ENCODE assay signal across 8 mouse cellular contexts in the genomic region with DNA sequence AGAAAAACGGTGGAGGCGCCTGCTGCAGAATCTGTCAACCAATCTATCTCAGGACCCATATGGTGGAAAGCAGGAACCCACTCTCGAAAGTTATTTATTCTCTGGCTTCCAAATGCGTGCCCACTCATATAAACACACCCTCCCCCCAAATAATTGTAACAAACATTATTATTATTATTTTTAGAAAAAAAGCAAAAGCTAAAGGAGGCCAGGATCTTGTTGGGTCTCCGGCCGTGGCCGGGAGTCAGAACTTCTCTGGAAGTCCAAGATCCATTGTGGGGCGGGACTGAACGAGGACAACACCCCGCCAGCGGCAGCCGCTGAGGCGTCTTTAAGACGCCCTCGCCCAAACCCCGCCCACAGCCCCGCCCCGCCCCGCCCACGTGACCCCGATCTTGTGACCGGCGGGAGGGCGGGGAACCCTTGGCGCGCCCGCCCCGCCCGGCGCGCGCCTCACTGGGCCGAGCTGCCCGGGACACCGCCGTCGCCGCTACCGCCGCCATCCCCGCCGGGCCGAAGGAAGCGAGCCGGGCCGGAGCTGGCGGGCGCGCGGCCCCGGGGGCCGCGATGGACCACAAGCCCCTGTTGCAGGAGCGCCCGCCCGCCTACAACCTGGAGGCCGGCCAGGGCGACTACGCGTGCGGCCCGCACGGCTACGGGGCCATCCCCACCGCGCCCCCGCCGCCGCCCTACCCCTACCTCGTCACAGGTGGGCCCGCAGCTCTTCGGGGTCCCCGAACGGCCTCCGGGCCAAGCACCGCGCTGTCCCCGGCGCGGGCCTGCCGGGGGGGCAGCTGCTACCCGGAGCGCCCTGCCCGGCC. TPM values are rescaled to one million over a fixed set of nuclear protein-coding genes. Genes with fewer than 3 reads are reported as not detected.
DNase-seq lines count a peak whose midpoint lies in the region; ATAC-seq and TF ChIP-seq lines count a peak whose summit lies in the region.

No protein-coding gene starts in this region.

- peak overlapping the region; percentile 77 for H3K27ac ChIP-seq in ES-E14 (ENCODE audit: insufficient read depth, low read depth, low read length, poor library complexity, severe bottlenecking)
- H3K27ac ChIP-seq in forebrain, embryonic 13.5 days, result peak overlapping the region; percentile 85
- peak overlapping the region; percentile 93 for H3K27ac ChIP-seq in liver, postnatal 0 days (ENCODE audit: low read depth)
- H3K27ac ChIP-seq in neural tube, embryonic 13.5 days (replicated peaks), result peak overlapping the region; percentile 90

- no peaks in the 10 kb centered on the region for H3K9me3 ChIP-seq in ES-E14 (ENCODE audit: control insufficient read depth, insufficient read depth, low read depth, low read length)
- H3K9me3 ChIP-seq in forebrain, embryonic 13.5 days (replicated peaks), result peaks cover 3% of the 10 kb centered on the region; the same call in 1 of the 2 replicates
- no peaks in the 10 kb centered on the region for H3K9me3 ChIP-seq in liver, postnatal 0 days (ENCODE audit: low read length)
- peaks cover 4% of the 10 kb centered on the region; the same call in 1 of the 2 replicates for H3K9me3 ChIP-seq in neural tube, embryonic 13.5 days

- DNase-seq in ES-E14 (ENCODE audit: low read depth, low spot score), result peak; percentile 86
- peak; percentile 87 to 90 for DNase-seq in heart, postnatal 10 days
- DNase-seq in layer of hippocampus, adult 11-12 months (ENCODE audit: low spot score), result peak; percentile 84
- DNase-seq in liver, postnatal 0 days, result peak; percentile 95
- peak; percentile 62 for DNase-seq in telencephalon, adult 2 months (ENCODE audit: low read depth, low spot score)

- H3K4me3 ChIP-seq in ES-E14 (ENCODE audit: insufficient read depth in 1 of 2, low read depth in 1 of 2, low read length in 2 of 2, poor library complexity in 1 of 2, severe bottlenecking in 1 of 2), result peak overlapping the region; percentile 93 to 99
- peak overlapping the region; percentile 98 for H3K4me3 ChIP-seq in forebrain, embryonic 13.5 days
- peak overlapping the region; percentile 94 for H3K4me3 ChIP-seq in liver, postnatal 0 days (ENCODE audit: low read depth, low read length)
- peak overlapping the region; percentile 98 for H3K4me3 ChIP-seq in neural tube, embryonic 13.5 days

- in situ Hi-C loops in ES-E14 (cut with MboI; ENCODE audit: low sequenced_read_pairs in 2 of 2, unreplicated experiment in 2 of 2), result no loop called here

- intact Hi-C loops in heart, postnatal 10 days (cut with DNase I), result loop anchor here (2.0 kb wide), 1 partner anchor 32 kb away; a partner anchor contains a TSS

- H3K9ac ChIP-seq in ES-E14 (ENCODE audit: insufficient read depth, low read depth, low read length, poor library complexity, severe bottlenecking), result peak overlapping the region; percentile 96
- peak overlapping the region; percentile 96 for H3K9ac ChIP-seq in forebrain, embryonic 13.5 days
- H3K9ac ChIP-seq in liver, postnatal 0 days (replicated peaks), result peak overlapping the region; percentile 92
- H3K9ac ChIP-seq in neural tube, embryonic 13.5 days, result peak overlapping the region; percentile 97

- ATAC-seq in cerebellum, adult (ENCODE audit: insufficient number of reproducible peaks, low FRiP score, low TSS enrichment), result peak; percentile 50; the same call in 1 of the 2 replicates
- peak; percentile 87 for ATAC-seq in forebrain, embryonic 13.5 days
- ATAC-seq in liver, postnatal 0 days, result peak; percentile 87
- ATAC-seq in neural tube, embryonic 13.5 days (ENCODE audit: low read depth), result peak; percentile 81

- peak overlapping the region; percentile 83 for H3K4me2 ChIP-seq in forebrain, embryonic 13.5 days
- peak overlapping the region; percentile 89 for H3K4me2 ChIP-seq in liver, postnatal 0 days (ENCODE audit: low read depth, low read length)
- peak overlapping the region; percentile 66 for H3K4me2 ChIP-seq in neural tube, embryonic 13.5 days

- 1% methylated on average over 30 of the region's 84 CpGs for WGBS in forebrain, embryonic 13.5 days
- 1% methylated on average over 34 of the region's 84 CpGs for WGBS in liver, postnatal 0 days (ENCODE audit: insufficient replicate concordance)
- under 1% methylated on average over 62 of the region's 84 CpGs for WGBS in neural tube, embryonic 13.5 days

- no peak for TF ChIP-seq CTCF in liver, postnatal 0 days (IDR thresholded peaks at IDR 0.05; ENCODE audit: low read depth)

- H3K36me3 ChIP-seq in ES-E14 (ENCODE audit: control insufficient read depth, insufficient read depth, low read length, poor library complexity, severe bottlenecking), result peaks cover 21% of the 10 kb centered on the region
- peaks cover 11% of the 10 kb centered on the region for H3K36me3 ChIP-seq in forebrain, embryonic 13.5 days (ENCODE audit: poor library complexity, severe bottlenecking)
- 0 out of 2 replicates have a peak, but pooled peaks cover 5% of the 10 kb centered on the region for H3K36me3 ChIP-seq in liver, postnatal 0 days (replicated peaks; ENCODE audit: insufficient read depth, low read length)
- peaks cover 9% of the 10 kb centered on the region; the same call in 1 of the 2 replicates for H3K36me3 ChIP-seq in neural tube, embryonic 13.5 days

- no peak for TF ChIP-seq EP300 in liver, postnatal 0 days (IDR thresholded peaks at IDR 0.05; ENCODE audit: low read depth)

- no peaks in the 10 kb centered on the region for H3K27me3 ChIP-seq in forebrain, embryonic 13.5 days
- H3K27me3 ChIP-seq in liver, postnatal 0 days (ENCODE audit: insufficient read depth, low read length), result no peaks in the 10 kb centered on the region
- H3K27me3 ChIP-seq in neural tube, embryonic 13.5 days, result no peaks in the 10 kb centered on the region

- H3K4me1 ChIP-seq in ES-E14 (ENCODE audit: control insufficient read depth in 2 of 2, insufficient read depth in 2 of 2, low read length in 2 of 2, poor library complexity in 1 of 2), result peaks cover 0 to 29% of the 10 kb centered on the region in 2 experiments; a peak in 2 of 4 replicates
- H3K4me1 ChIP-seq in forebrain, embryonic 13.5 days, result peaks cover 47% of the 10 kb centered on the region
- H3K4me1 ChIP-seq in liver, postnatal 0 days (ENCODE audit: insufficient read depth), result peaks cover 42% of the 10 kb centered on the region
- H3K4me1 ChIP-seq in neural tube, embryonic 13.5 days (replicated peaks), result peaks cover 47% of the 10 kb centered on the region

TF ChIP-seq in ES-E14, 5 proteins besides CTCF, POLR2A, EP300 and RAD21:
- TF ChIP-seq CHD2 (IDR thresholded peaks at IDR 0.05; ENCODE audit: low read depth, low read length) (no peak), MAFK (IDR thresholded peaks at IDR 0.05; ENCODE audit: insufficient read depth, low read depth, low read length) (no peak), ZC3H11A (IDR thresholded peaks at IDR 0.05; ENCODE audit: borderline replicate concordance, low read depth, low read length) (no peak), HCFC1 (IDR thresholded peaks at IDR 0.05; ENCODE audit: borderline replicate concordance, insufficient read depth, low read length) (no peak)

RNA-seq across cellular contexts. Expression of a gene that starts 10.8 kb away (rescaled TPM):
- total RNA-seq in ES-E14 (2012; rRNA removed), result 21.9 and 26.4 TPM in 2 replicates
- 117 and 128 TPM in 2 replicates for polyA plus RNA-seq in forebrain, embryonic 13.5 days (2015; fragmentation: Nextera tagmentation; extraction: Ambion mirVana)
- 100 to 1,000 TPM; 165 to 171 TPM for total RNA-seq in heart, postnatal 10 days (2021)
- polyA plus RNA-seq in liver, postnatal 0 days (2015; fragmentation: Nextera tagmentation; extraction: Ambion mirVana), result 51.1 and 53.0 TPM in 2 replicates
- polyA plus RNA-seq in neural tube, embryonic 13.5 days (2015; fragmentation: Nextera tagmentation; extraction: Ambion mirVana), result 108 and 132 TPM in 2 replicates

RNA-seq across cellular contexts. Expression of a gene that starts 31.6 kb away (rescaled TPM):
- total RNA-seq in ES-E14 (2012; rRNA removed), result 18.3 and 22.1 TPM in 2 replicates
- 37.9 and 39.7 TPM in 2 replicates for polyA plus RNA-seq in forebrain, embryonic 13.5 days (2015; fragmentation: Nextera tagmentation; extraction: Ambion mirVana)
- total RNA-seq in heart, postnatal 10 days (2021), result 10 to 100 TPM; 31.2 to 32.4 TPM
- polyA plus RNA-seq in liver, postnatal 0 days (2015; fragmentation: Nextera tagmentation; extraction: Ambion mirVana), result 2.1 and 2.5 TPM in 2 replicates
- polyA plus RNA-seq in neural tube, embryonic 13.5 days (2015; fragmentation: Nextera tagmentation; extraction: Ambion mirVana), result 41.5 TPM in 2 replicates

Comparison
In these comparisons a context has a peak if more than half of its experiments do, and no peak if none do; other contexts are left out.
1. Peak in every context shown above with its lines: DNase-seq, ATAC-seq, H3K4me3 ChIP-seq and H3K27ac ChIP-seq.
2. RNA of a gene that starts 31.6 kb away (polyA plus RNA-seq): 41.5 TPM in neural tube, embryonic 13.5 days and 37.9 to 39.7 TPM in forebrain, embryonic 13.5 days; 2.1 to 2.5 TPM in liver, postnatal 0 days; every median in the first group is over 10 times any median in the second.